Mouse (Mus musculus): Measurements from ENCODE around the gene Gm10310. TPM values are rescaled to one million over a fixed set of nuclear protein-coding genes. Genes with fewer than 3 reads are reported as not detected.
"Not testable (repeated sequence)": the region's sequence is repeated elsewhere in the genome, so short reads cannot be mapped to it uniquely, and the experiment has no call there.

Gm10310 gene
- not detected for total RNA-seq (2021)
- long read RNA-seq, experiment 1: 0 reads
- long read RNA-seq, experiment 2: 0 reads

- not testable (repeated sequence) for DNase-seq (ENCODE audit: low spot score in 2 of 2)
Measured at GRCm38 (mm10) chr10:129984962-129985361, at the start of gene Gm10310. TSS of gene Gm10310 (minus strand) at chr10:129985062.

- DNase-seq (ENCODE audit: low spot score in 2 of 2): no peak
Measured at GRCm38 (mm10) chr10:130030048-130030447, 45.2 kb upstream of the Gm10310 start, which contains the start of gene Olfr821. TSS of gene Olfr821 (plus strand) at chr10:130030348.

- DNase-seq (ENCODE audit: low spot score in 2 of 2): no peak
Measured at GRCm38 (mm10) chr10:130012321-130012720, 27.5 kb upstream of the Gm10310 start, which contains the start of gene Olfr820. TSS of gene Olfr820 (plus strand) at chr10:130012621.

GRCm38 (mm10) chr10:130005366-130005765 lies 20.5 kb upstream of the Gm10310 start:
- not testable (repeated sequence) for DNase-seq (ENCODE audit: low spot score in 2 of 2)

GRCm38 (mm10) chr10:130004104-130004503 lies 19.2 kb upstream of the Gm10310 start:
- DNase-seq (ENCODE audit: low spot score in 2 of 2): not testable (repeated sequence)

GRCm38 (mm10) chr10:129981867-129982266 lies 3.0 kb downstream of the Gm10310 start:
- DNase-seq (ENCODE audit: low spot score in 2 of 2): not testable (repeated sequence)

- not testable (repeated sequence) for DNase-seq (ENCODE audit: low spot score in 2 of 2)
Measured at GRCm38 (mm10) chr10:129976040-129976439, 8.8 kb downstream of the Gm10310 start, which contains the start of gene Olfr247. TSS of gene Olfr247 (minus strand) at chr10:129976140.

GRCm38 (mm10) chr10:129972994-129973393 lies 11.9 kb downstream of the Gm10310 start:
- not testable (repeated sequence) for DNase-seq (ENCODE audit: low spot score in 2 of 2)

GRCm38 (mm10) chr10:129967166-129967565 lies 17.7 kb downstream of the Gm10310 start, which contains the start of gene Olfr819:
TSS of gene Olfr819 (minus strand) at chr10:129967266.
- DNase-seq (ENCODE audit: low spot score in 2 of 2): not testable (repeated sequence)

- DNase-seq (ENCODE audit: low spot score in 2 of 2): not testable (repeated sequence)
Measured at GRCm38 (mm10) chr10:129966232-129966631, 18.6 kb downstream of the Gm10310 start.

GRCm38 (mm10) chr10:129949000-129949399 lies 35.9 kb downstream of the Gm10310 start, which contains the start of gene Olfr818:
TSS of gene Olfr818 (minus strand) at chr10:129949100.
- DNase-seq (ENCODE audit: low spot score in 2 of 2): no peak

Other genes with a start within 250 kb of the Gm10310 start
- gene Olfr806, start 243.1 kb downstream of the Gm10310 start, total RNA-seq (2021): not detected
- not detected for gene Olfr807, start 227.3 kb downstream of the Gm10310 start, total RNA-seq (2021)
- gene Olfr808, start 219.6 kb downstream of the Gm10310 start, total RNA-seq (2021): not detected
- not detected for gene Olfr809, start 210.4 kb downstream of the Gm10310 start, total RNA-seq (2021)
- gene Olfr810, start 190.1 kb downstream of the Gm10310 start, total RNA-seq (2021): not detected
- gene Olfr811, start 180.7 kb downstream of the Gm10310 start, total RNA-seq (2021): not detected
- not detected for gene Olfr812, start 139.0 kb downstream of the Gm10310 start, total RNA-seq (2021)
- not detected for gene Olfr813, start 129.7 kb downstream of the Gm10310 start, total RNA-seq (2021)
- not detected for gene Olfr814, start 105.2 kb downstream of the Gm10310 start, total RNA-seq (2021)
- gene Olfr815, start 79.2 kb downstream of the Gm10310 start, total RNA-seq (2021): not detected
- not detected for gene Olfr816, start 69.5 kb downstream of the Gm10310 start, total RNA-seq (2021)
- not detected for gene Olfr818, start 36.0 kb downstream of the Gm10310 start, total RNA-seq (2021)
- gene Olfr819, start 17.8 kb downstream of the Gm10310 start, total RNA-seq (2021): not detected
- not detected for gene Olfr247, start 8.9 kb downstream of the Gm10310 start, total RNA-seq (2021)
- not detected for gene Olfr820, start 27.6 kb upstream of the Gm10310 start, total RNA-seq (2021)
- not detected for gene Olfr821, start 45.3 kb upstream of the Gm10310 start, total RNA-seq (2021)
- gene Olfr822, start 86.1 kb upstream of the Gm10310 start, total RNA-seq (2021): not detected
- not detected for gene Olfr823, start 130.3 kb upstream of the Gm10310 start, total RNA-seq (2021)
- gene Olfr824, start 144.9 kb upstream of the Gm10310 start, total RNA-seq (2021): not detected
- not detected for gene Olfr825, start 181.7 kb upstream of the Gm10310 start, total RNA-seq (2021)
- not detected for gene Olfr826, start 199.1 kb upstream of the Gm10310 start, total RNA-seq (2021)
- gene Olfr827, start 229.3 kb upstream of the Gm10310 start, total RNA-seq (2021): not detected